Mouse (Mus musculus) thymus, postnatal 0 days (tissue): ENCODE measurements around the gene Tulp1. TPM values are rescaled to one million over a fixed set of nuclear protein-coding genes. Genes with fewer than 3 reads are reported as not detected.
A peak's percentile ranks its signal among the peaks of the same experiment; 100 is the strongest.
"Not testable (repeated sequence)": the region's sequence is repeated elsewhere in the genome, so short reads cannot be mapped to it uniquely, and the experiment has no call there.

Experiments
- DNase-seq: peaks from one replicate; pipeline ENCODE4 v3.0.0-alpha.2; 2015; ENCODE audit warnings: low spot score
- polyA plus RNA-seq: library from polyadenylated mRNA; unstranded; fragments of >200 nt; fragmentation: Nextera tagmentation; extraction: Ambion mirVana; gene quantifications from 2 replicates; pipeline ENCODE4 v1.2.1, GENCODE M21; 2015

Gene Tulp1
- polyA plus RNA-seq, 1 experiment from 2014 or later, result 0.56 TPM

DNA sequence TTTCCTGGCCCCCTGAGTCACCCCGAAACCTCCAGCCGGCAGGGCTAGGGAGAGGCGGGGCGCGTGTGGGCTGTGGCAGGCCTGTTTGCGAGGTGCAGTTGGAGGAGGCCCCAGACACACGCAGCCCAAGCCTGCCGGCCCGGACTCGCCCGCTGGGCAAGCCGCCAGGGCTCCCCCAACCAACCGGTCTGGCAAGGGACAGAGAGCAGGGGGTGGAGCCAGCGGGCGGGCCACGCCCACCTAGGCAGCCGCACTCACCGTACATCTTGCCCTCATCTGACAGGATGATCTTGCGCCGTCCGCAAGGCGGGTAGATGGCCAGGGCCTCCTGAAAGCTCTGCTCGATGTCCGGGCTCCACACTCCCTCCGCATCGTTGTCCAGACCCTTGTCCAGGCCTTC is 23.9 kb downstream of the Tulp1 start:
- DNase-seq, result no peak

DNA sequence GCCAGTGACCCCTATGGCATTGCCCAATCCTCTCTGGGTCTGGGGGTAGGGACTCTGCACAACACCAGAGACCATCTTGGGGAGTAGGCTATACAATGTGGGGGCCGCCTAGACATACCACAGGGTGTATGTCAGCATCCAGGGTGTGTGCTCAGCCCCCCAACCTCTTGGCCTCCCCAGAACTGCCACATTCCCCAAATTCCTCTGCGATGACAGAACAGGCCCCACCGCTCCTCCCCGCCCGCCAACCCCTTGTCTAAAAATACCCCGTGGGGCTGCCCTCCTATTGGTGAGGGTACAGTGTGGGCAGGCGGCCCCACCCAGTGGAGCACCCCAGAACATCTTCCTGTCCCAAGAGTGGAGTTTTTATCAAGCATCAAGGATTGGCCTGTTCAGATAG is 24.4 kb downstream of the Tulp1 start:
- DNase-seq, result no peak

DNA sequence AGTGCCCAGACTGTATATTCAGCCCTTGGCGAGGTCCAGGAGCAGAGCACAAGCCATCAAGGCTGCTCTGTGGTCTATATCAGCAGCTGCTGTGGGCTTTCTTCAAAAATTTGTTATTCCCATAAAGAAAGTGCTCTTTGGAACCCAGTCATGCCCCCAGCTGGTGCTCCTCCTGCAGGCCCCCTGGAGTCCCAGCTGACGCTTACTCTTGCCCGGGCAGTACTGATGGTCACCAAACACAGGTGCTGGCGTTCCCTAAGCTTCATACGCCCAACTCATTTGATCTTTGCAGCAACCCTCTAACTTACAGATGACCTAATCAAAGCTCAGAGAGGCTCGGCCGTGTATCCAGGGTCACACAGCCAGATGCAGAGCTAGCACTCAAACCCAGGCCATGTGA is 27.5 kb downstream of the Tulp1 start:
- DNase-seq, result no peak

DNA sequence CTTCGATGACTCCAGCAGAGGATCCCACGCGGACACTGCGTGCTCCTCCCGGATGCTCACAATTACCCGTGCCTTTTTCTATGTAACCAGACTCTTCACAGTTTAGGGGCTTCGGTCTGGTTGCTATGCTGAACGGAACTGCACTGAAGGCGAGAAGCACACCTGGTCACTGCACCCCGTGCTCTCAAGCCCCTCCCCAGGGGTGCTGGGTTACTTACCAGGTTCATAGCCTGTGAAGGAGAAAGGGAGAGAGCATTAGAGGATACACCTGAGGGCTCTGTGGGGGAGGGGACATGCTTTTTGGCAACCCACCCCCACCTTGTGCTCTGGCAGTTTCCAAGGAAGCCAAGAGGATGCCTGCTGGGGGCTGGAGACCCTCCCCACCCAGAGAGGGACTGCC is 29.8 kb downstream of the Tulp1 start:
- DNase-seq, result no peak

DNA sequence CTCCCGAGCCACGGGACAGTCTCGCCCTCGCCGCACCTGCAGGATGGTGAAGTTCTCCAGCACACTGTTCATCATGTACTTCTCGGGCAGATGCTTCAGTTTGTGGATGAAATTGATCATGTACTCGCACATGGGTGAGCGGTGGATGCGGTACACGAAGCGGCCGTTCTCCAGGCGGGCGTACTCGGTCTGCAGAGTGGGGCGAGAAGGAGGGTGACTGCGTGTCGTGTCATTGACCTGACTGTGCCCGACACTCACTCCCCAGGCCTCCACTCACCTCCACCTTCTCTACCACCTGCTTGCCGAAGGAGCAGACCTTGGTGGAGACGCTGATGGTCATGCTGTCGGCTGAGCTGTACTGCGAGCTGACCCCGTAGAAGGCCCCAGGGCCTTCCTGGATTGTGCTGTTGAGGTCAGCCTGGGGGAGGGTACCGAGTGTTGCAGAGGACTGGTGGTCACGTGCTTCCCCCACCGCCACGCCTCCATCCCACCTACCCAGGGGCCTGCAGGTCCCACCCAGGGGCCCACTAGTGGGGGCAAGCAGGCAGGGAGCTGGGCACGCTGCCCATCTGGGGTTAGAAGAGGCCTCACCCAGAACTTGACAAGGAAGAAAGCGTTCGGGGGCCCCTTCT is 32.0 kb downstream of the Tulp1 start:
- DNase-seq, result no peak

DNA sequence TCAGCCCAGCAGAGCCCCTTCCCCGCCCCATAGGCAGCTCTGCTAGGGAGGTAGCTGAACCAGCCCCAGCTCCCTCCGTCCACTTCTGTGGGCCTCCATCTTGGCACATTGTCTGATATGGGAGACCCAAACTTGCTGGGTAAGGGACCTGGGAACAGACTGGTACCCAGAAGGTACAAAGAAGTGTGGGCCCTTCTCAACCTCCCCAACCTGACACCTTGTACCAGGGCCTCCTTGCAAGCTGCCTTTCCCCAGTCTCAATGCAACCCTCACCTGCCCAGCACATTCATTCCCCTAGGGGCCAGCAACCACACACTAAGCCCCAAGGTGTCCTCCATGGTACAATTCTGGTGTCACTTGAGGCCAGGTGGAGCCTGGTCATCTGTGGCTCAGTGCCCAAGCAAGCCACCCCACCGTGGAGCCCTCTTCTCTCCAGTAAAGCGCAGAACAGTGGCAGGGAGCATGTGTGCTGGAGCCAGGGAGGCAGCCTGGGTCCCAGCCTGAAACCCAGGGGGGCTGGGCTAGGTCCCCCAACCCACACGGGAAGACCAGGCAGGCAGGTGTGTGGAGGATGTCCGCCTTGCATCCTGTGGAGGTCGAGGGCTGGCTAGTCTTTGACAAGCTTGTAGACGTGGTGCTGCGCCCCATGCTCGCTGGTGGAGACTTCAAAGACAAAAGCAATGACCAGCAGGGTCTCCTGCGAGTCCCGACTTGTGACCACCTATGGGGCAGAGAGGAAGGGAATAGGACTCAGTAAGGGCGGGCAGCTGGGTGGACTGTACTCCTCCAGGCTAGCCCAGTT is 32.7 kb downstream of the Tulp1 start:
- DNase-seq, result no peak

DNA sequence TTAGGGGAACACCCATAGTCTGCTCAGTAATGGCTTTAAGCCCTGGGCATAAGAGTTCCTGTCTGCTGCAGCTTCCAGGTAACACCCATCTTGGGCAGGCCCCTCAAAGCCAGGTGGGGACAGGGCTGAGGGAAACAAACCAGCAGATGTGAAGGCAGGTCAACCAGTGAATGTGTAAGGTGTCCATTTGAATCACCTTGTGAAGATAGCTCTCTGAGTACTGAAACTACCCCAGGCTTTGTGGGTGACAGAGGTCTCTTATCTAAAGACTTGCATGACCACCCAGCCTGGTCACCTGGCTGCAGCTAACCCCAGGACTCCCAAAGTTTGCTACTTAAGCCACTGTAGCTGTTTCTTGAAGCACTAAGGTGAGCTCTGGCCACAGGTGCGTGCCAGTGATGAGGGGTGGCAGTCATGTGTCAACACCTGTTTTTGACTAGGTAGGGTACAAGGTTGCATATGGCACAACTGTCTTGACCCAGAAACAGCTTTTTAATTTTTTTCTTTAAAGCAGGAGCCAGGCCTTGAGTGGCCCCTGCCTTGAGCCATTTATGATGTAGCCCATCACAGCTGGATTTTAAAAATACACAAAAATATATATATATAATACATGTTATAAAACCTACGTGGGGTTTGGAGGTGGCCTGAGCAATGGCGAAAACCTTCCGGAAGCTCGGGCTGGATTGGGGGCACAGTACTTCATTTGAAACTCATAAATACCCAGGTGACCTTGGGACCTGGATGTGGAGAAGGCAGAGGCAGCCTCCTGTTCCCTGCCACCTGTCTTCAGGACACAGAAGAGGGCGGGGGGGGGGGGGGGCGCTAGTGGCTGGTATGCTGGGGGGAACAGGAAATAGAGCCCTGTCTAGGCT is 33.5 kb downstream of the Tulp1 start:
- no peak for DNase-seq

DNA sequence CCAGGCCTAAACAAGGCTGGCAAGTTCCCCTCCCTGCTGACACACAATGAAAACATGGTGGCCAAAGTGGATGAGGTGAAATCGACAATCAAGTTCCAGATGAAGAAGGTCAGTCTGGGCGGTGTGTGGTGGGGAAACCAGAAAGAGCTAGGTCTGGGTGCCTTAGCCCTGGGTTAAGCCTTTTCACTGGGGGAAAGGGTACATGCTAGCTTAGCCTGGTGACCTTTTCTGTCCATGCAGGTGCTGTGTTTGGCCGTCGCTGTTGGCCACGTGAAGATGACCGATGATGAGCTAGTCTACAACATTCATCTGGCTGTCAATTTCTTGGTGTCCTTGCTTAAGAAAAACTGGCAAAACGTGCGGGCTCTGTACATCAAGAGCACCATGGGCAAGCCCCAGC is 34.4 kb downstream of the Tulp1 start:
- DNase-seq, result not testable (repeated sequence)

DNA sequence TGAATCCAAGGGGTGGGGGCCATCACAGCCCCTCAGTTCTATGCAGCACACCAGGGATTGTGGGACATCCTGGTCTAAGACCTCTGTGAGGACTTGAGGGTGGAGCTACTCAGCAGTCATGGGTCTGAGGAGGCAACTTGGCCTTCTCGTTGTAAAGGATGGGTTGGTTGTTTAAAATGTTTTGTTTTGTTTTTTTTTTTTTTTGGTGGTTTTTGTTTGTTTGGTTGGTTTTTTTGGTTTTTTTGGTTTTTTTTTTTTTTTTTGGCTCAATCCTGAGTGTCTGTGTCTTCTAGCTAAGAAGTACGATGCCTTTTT is 34.8 kb downstream of the Tulp1 start:
- no peak for DNase-seq

DNA sequence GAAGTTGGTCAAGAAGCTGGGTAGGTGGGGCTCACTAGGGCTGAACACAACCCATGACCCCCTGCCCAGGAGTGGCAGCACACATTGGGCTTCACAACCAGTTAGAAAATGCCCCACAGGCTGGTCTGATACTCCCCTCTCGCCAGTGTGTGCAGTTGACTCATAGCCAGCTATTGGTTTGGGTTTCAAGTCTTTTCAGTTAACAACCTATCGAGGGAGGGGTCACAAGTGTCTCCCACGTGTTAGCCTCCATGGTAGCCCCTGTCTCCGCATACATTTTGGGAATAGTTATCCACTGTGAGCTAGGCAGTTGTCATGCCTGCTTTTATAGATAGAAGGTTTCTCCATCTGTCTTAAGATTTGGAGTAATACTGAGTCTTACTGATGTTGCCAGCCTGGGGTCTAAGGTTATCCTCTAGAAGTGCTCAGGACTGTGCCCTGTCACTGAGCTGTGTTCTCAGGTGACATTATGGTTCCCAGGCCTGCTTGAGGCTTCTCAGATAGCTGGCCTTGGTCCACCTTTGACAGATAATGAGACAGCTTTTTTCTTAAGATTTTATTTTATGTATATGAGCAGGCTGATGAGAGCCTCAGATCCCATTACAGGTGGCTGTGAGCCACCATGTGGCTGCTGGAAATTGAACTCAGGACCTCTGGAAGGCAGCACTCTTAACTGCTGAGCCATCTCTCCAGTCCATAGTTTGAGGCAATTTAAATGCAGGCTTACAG is 35.4 kb downstream of the Tulp1 start:
- DNase-seq, result no peak

DNA sequence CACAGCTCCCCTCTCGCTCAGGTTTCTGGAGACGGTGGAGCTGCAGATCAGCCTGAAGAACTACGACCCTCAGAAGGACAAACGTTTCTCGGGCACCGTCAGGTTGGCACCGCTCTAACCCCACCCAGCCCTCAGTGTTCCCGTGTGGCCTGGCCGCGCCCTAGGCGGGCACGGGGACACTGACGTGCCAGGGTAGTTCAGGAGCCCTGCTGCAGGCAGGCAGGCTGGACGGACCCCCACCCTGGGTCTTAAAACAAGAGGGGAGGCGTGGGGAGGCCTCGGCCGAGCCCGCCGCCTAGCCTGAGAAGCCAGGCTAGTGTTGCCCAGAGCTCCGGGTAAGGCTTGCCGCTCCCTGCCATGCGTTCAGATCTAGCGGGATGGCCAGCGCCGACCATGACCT is 36.1 kb downstream of the Tulp1 start:
- no peak for DNase-seq

DNA sequence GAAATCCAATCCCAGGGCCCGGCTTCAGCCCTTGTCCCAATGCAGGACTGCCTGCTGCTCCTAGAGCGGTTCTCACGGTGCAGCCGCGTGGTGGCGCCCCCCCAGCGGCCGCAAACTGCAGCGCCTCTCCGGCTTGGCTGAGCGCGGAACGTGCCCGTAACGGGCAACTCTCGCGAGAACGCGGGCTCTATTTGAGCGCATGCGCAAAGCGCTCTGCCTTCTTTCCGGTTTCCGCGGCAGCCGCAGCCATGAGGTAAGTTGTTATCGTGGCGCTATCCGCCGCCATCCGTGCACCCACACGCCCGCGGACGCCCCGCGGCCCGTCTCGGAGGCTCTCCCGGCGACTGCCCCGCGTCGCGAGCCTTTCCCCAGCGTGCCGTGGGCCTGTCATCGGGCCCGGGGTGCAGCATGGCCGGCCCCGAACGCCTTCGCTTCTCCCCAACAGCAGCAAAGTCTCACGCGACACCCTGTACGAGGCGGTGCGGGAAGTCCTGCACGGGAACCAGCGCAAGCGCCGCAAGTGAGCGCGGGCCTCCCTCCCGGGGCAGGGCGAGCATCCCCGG is 36.6 kb downstream of the Tulp1 start, which contains the start of gene Rpl10a:
Gene Rpl10a (plus strand): TSS at position 106 of the 563 bp plus-strand sequence.
- DNase-seq, result peak; percentile 99

DNA sequence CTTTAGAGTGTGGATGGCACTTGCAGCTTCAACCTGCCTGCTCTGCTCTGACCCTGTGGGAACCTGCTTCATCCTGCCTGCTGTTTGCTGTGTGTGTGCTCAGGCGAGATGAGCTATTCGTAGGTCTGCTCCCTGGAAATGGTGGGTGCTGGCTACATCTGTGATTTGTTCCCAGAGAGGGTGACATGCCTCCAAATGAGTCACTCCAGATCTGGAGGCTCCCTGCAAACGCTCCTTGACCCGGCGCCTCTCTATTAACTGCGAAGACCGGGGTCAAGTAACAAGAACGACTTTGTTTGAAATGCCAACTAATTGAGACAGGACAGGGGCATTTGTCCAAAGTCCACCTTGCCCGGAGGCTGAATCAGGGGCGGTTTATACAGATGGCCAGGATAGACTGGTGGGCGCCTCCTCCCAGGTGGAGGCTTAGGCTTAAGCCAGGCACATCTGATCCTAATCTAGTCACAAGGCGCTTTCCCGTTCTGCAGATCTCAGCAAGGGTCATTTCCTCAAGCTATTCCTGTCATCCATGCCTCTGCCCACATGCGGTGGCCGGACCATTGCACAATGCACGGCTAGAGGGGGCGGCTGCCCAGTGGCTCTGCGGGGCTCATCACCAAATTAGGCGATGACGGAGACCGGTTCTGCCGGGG is 37.2 kb downstream of the Tulp1 start:
- no peak for DNase-seq

DNA sequence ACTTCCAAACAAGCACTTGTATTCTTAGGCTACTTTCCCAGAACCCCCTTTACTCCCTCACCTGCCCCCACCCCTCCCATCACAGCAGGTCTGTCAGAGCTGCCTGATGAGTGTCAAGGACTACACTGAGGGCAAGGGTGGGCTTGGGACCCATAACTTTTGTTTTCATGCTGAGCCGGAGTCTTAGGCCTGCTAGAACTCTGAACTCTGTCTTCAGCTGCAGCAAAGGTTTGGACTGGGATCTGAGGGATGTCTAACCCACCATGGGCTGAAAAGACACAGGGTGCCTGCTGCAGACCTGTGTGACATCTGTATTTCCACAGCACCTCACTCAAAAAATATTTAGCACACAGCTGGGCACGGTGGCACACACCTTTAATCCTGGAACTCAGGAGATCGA is 38.1 kb downstream of the Tulp1 start:
- no peak for DNase-seq

DNA sequence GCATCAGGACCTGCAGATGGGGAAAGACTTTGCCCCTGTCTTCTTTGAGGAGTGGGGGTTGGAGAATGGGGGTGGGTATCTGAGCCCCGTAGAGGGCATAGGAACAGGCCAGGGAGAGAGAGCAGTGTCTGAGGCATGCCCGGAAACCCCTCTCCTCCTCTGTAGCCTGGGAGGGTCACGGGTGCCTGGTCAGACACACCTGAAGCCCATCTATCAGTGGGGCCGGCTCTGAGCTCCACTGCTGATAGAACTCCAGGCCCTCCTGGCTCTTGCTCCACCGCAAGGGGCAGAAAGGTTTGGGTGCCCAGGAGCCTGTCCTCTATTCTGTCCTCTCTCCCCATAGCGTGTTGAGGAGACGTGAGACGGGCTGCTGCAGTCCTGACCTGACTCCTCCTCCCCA is 39.3 kb downstream of the Tulp1 start:
- no peak for DNase-seq

DNA sequence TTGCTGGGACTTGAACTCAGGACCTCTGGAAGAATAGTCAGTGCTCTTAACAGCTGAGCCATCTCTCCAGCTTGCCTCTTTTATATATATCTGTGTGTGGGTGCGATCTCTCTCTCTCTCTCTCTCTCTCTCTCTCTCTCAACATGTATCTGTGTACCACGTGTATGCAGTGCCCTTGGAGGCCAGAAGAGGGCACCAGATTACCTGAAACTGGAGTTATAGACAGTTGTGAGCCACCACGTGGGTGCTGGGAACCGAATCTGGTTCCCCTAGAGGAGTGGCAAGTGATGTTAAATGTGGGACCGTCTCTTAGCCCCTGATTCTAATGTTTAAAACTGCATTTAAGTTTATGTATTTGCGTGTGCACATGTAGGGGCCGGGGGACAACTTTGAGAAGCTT is 40.6 kb downstream of the Tulp1 start:
- not testable (repeated sequence) for DNase-seq

DNA sequence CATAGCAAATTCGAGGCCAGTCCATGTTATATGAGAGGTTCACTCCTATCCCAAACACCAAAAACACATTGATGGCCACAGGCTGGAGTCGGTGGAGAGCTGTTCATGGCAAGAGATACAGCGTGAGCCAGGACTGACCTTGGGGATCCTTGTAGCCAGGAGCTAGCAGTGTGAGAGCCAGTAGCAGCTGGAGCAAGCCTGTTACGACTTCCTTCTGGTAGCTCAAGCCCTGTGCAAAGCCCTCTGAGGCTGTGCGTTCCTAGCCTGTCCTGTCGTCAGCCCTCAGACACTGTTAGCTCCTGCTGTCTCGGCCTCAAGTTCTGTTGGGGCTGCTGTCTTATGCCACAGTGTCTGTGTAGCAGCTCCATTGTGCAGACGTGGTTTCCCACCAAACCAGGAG is 41.2 kb downstream of the Tulp1 start:
- DNase-seq, result no peak

DNA sequence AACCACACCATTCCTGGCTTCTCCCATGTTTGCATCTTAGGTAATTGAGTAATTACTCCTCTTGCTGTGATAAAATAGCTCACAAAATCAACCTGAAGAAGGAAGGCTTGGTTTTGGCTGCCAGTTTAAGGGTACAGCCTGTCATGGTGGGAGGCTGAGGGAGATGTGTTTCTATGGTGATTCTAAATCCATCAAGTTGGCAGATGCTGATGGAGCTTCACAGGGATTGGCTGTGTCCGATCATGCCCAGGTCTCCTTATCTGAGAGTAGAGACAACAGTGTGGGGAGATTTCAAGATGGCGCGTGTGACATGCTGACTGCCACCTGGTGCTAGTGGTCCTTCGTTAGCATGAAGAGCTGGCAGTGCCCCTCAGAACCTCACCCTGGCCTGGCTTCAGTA is 43.3 kb downstream of the Tulp1 start:
- DNase-seq, result no peak

DNA sequence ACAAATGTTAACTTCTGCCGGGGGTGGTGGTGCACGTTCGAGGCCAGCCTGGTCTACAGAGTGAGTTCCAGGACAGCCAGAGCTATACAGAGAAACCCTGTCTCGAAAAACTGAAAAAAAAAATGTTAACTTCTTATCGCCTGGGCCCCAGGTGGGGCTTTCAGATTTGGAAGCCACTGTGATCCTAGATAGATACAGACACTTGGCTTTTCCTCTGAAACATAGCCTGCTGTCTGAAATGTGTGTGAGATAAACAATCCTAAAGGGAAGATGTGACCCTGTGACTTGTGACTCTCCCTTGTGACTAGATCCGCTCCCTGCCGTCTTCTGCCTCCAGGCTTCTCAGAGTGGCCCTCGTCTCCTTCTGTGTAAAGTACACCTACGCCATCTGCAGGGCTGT is 47.3 kb downstream of the Tulp1 start:
- DNase-seq, result no peak

DNA sequence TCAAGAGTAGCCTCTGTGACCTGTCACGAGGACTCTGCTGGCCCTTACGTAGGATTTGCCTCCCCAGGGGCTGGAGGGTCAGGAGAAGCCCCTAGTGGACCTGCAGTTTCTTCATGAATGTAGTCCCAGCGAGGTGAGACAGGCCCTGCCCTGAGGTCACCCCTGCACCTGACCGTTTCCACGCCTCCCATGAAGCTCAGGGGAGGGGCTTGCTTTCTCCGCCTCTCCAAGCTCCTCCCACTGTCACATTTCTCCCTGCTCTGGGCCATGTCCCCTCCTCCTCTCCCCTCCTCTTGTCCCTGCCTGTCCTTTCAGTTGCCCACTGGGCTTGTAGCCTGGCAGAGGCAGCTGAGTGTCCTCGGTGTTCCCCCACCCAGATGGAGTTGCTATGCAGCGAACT is 47.9 kb downstream of the Tulp1 start:
- no peak for DNase-seq

DNA sequence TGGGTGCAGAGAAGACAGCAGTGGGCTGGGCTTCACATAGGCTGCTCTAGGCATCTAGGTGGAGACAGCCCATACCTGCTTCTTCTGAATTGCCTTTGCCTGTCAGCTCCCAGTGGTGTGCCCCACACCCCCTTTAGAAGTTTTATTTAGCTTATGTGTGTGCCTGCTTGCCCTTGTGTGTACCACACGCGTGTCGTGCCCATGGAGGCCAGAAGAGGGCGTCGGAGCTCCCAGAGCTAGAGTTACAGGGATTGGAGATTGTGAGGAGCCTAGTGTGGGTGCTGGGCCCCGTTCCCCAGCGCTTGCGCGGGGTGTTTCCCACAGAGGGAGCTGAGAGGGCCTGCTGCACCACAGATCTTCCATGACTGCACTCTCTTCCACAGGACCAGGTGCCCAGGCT is 48.5 kb downstream of the Tulp1 start:
- DNase-seq, result no peak
